Mouse (Mus musculus) ovary, adult 2 months (tissue): Measurements from ENCODE around the gene Spats1. TPM values are rescaled to one million over a fixed set of nuclear protein-coding genes. Genes with fewer than 3 reads are reported as not detected.

ENCODE experiments used
- polyA plus RNA-seq: library from polyadenylated mRNA; depleted of rRNA; stranded (reverse); fragments of >200 nt; gene quantifications from 2 replicates; pipeline ENCODE4 v1.2.3, GENCODE M21; 2012; rRNA removed

The Spats1 gene
- polyA plus RNA-seq = not detected in 2 replicates

DNA sequence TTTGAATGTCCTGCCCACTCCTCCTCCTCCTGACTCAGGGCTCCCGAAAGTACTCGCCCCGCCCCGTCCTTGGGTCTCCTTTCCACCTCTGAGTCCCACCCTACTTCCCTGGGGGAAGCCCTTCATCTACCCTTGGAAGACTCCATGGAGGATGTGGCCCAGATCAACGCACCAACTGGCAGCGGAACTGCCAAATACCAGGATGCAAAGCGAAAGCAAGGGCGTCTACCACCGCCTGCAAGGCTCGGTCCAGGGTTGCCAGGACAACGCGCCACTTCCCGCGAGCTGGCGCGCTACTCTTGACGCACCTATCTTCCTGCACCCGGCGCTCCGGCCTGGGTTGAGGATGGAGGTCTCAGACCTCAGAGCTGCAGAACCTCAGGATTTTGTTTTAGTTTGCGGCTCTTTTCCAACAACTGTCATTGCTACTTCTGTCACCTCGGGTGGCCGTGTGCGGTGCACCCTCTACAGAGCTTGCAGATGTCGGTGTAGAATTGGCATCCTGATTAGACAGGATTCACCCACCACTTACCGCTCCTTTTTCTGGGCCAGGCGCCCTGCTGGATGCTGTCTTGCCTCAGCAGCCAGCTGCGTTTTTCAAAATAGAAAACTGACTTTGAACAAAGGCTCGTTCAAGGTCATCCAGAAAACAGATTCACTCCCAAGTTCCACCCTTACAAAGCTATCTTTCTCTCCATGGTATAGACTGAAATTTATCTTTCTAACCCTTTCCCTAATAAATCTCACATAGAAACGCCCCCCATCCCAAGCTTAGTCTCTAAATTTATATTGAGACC, at the start of gene Spats1:
Gene Spats1, minus strand, starts transcription at position 747 of the 797 bp plus-strand sequence.

DNA sequence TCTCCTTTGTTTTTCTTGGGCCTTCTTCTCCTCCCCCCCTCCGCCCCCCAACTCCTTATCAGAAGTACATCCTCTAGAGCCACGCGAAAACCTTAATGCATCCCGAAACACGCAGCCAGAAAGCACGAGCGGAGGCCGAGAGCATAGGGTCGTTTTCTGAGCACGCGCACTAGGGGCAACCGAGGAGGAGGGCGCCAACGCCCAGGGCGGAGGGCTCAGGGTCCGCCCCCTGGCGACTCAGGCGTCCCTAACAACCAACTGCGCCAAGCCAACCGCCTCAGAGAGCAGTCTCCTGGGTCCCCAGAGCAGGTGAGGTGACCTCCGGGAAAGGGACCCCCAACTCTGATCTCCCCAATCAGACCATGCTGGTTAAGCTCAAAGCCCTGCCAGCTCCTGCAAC, 48.0 kb upstream of the Spats1 start, which contains the start of gene Tcte1:
Gene Tcte1, plus strand, starts transcription at position 172 of the 400 bp plus-strand sequence.

DNA sequence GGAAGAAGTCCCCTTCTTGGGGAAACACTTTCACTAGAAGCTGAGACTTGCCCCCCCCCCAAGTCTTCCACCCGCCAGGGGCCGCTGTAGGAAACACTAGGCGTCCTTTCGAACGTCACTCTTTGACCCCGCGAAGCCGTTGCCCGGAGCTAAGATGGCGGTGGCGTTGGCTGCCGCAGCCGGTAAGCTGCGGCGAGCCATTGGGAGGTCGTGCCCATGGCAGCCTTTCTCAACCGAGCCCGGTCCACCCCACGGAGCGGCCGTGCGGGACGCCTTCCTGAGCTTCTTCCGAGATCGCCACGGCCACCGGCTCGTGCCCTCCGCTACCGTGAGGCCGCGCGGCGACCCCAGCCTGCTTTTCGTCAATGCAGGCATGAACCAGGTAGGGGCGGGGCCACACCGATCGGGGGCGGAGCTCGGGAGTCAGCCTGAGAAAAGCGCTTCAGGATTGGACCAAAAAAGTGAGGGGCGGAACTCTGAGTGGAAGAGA, 31.5 kb upstream of the Spats1 start, which contains the start of gene Aars2:
Gene Aars2, plus strand, starts transcription at position 142 of the 490 bp plus-strand sequence.

DNA sequence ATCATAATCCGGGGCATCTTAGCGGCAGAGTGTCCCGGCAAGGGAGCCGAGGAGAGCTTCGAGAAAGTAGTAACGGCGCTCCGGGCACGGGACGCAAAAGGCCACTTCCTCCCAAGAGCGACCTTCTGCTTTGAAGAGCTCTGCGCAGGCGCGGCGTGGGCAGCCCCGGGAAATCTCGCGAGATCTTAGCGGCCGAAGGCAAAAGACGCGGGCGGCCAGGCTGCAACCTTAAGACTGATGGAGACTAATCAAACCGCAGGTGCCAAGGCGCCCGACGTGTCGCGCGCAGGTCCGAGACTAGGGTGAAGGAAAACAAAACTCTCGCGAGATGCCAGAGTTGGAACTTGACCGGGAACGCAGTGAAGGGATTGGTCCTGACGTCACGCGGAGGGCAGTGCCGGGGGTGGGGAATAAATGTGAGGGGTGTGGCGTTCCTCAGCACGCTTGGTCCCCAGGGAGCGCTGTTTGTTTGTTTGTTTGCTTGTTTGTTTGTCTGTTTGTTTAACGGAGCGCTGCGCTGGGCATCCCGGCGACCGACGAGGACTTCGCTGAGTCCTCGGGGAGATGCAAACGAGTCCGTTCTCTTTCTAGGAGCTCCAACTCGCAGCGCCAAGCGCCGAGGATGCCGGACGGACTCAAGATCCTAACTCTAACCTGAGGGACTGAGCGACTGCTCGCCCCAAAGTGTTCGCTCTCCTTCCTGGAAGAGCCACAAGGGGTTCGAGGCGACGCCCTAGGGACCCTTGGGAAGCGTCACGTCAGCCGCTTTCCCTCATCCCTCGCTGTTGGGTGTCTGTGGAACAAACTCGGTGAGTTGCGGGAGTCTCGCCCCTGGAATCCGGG, 41.6 kb downstream of the Spats1 start, which contains the start of gene Cdc5l:
Gene Cdc5l, minus strand, starts transcription at position 319 of the 843 bp plus-strand sequence.

Other genes with a start within 250 kb of the Spats1 start
- gene Cdc5l, start 41.7 kb downstream of the Spats1 start, polyA plus RNA-seq = 6.5 and 8.0 TPM in 2 replicates
- 27.4 and 28.5 TPM in 2 replicates for gene Aars2, start 31.4 kb upstream of the Spats1 start, polyA plus RNA-seq
- 12.6 and 15.7 TPM in 2 replicates for gene Tcte1, start 48.0 kb upstream of the Spats1 start, polyA plus RNA-seq
- gene Tmem151b, start 74.3 kb upstream of the Spats1 start, polyA plus RNA-seq = 2.6 and 2.7 TPM in 2 replicates
- gene Nfkbie, start 80.3 kb upstream of the Spats1 start, polyA plus RNA-seq = 6.7 and 7.2 TPM in 2 replicates
- 206 and 322 TPM in 2 replicates for gene Slc35b2, start 88.5 kb upstream of the Spats1 start, polyA plus RNA-seq
- 340 and 531 TPM in 2 replicates for gene Hsp90ab1, start 97.9 kb upstream of the Spats1 start, polyA plus RNA-seq
- 198 and 207 TPM in 2 replicates for gene Slc29a1, start 124.2 kb upstream of the Spats1 start, polyA plus RNA-seq
- 0.67 TPM in 1 of 2 replicates, not detected in the other for gene Mymx, start 126.7 kb upstream of the Spats1 start, polyA plus RNA-seq
- 0.05 and 0.07 TPM in 2 replicates for gene Capn11, start 183.9 kb upstream of the Spats1 start, polyA plus RNA-seq
- 167 and 188 TPM in 2 replicates for gene Mrpl14, start 210.9 kb upstream of the Spats1 start, polyA plus RNA-seq
- gene Tmem63b, start 211.5 kb upstream of the Spats1 start, polyA plus RNA-seq = 67.3 and 96.1 TPM in 2 replicates